Mouse (Mus musculus) spleen, embryonic (tissue): ENCODE measurements around the gene Iffo2.

Experiments used
- CTCF ChIA-PET: fragments of 350-600 bp; sonication (Branson Sonifier 250); formaldehyde crosslinking; loops from one replicate; lab custom pipeline; 2022; lab: Charles Lee

The Iffo2 gene

GRCm38 (mm10) chr4:139636373-139636772, 106.0 kb downstream of the Iffo2 start:
- CTCF ChIA-PET: interaction anchor here (0.9 kb wide), 1 partner anchor 25 kb away, joined by 5 read pairs; no protein-coding TSS in a partner anchor

GRCm38 (mm10) chr4:139637847-139638246, 107.5 kb downstream of the Iffo2 start:
- CTCF ChIA-PET: interaction anchor here (0.6 to 1.3 kb wide), 3 partner anchors 10 to 185 kb away, joined by 3 to 4 read pairs (median 3); partner anchors contain the start of gene Gm21969

GRCm38 (mm10) chr4:139638356-139638755, 108.0 kb downstream of the Iffo2 start:
- CTCF ChIA-PET: interaction anchor here (0.6 kb wide), 1 partner anchor 184 kb away, joined by 3 read pairs; no protein-coding TSS in a partner anchor

- CTCF ChIA-PET: interaction anchor here (0.5 to 1.2 kb wide), 3 partner anchors 37 to 169 kb away, joined by 3 to 4 read pairs (median 3); partner anchors contain the start of gene Gm21969
These were observed 109.5 kb downstream of the Iffo2 start for GRCm38 (mm10) chr4:139639801-139640200.

GRCm38 (mm10) chr4:139640333-139640732, 110.0 kb downstream of the Iffo2 start:
- CTCF ChIA-PET: interaction anchor here (0.5 to 1.2 kb wide), 3 partner anchors 37 to 170 kb away, joined by 3 to 4 read pairs (median 3); partner anchors contain the start of gene Gm21969

- CTCF ChIA-PET: interaction anchor here (0.6 to 1.2 kb wide), 4 partner anchors 19 to 232 kb away, joined by 3 to 4 read pairs (median 3); partner anchors contain the start of gene Gm21969
These were observed 110.4 kb downstream of the Iffo2 start for GRCm38 (mm10) chr4:139640775-139641174.

GRCm38 (mm10) chr4:139641829-139642425, 111.6 kb downstream of the Iffo2 start:
- CTCF ChIA-PET: interaction anchor here (0.9 kb wide), 1 partner anchor 20 kb away, joined by 3 read pairs; no protein-coding TSS in a partner anchor

- CTCF ChIA-PET: interaction anchor here (0.6 kb wide), 1 partner anchor 1169 kb away, joined by 3 read pairs; no protein-coding TSS in a partner anchor
These were observed 113.6 kb downstream of the Iffo2 start for GRCm38 (mm10) chr4:139643972-139644371.

- CTCF ChIA-PET: no interaction called here
These were observed 116.6 kb downstream of the Iffo2 start for GRCm38 (mm10) chr4:139646916-139647315.

- CTCF ChIA-PET: no interaction called here
These were observed 119.9 kb downstream of the Iffo2 start for GRCm38 (mm10) chr4:139650086-139650743.

- CTCF ChIA-PET: no interaction called here
These were observed 120.6 kb downstream of the Iffo2 start for GRCm38 (mm10) chr4:139650907-139651306.

GRCm38 (mm10) chr4:139653238-139653637, 122.9 kb downstream of the Iffo2 start, which contains the start of gene Tas1r2:
Gene Tas1r2 (plus strand): TSS chr4:139653538.
- CTCF ChIA-PET: no interaction called here

GRCm38 (mm10) chr4:139661897-139662296, 131.5 kb downstream of the Iffo2 start:
- CTCF ChIA-PET: no interaction called here

GRCm38 (mm10) chr4:139667632-139668031, 137.3 kb downstream of the Iffo2 start:
- CTCF ChIA-PET: no interaction called here

GRCm38 (mm10) chr4:139669847-139670246, 139.5 kb downstream of the Iffo2 start:
- CTCF ChIA-PET: interaction anchor here (0.5 to 0.9 kb wide), 2 partner anchors 25 to 340 kb away, joined by 3 read pairs; no protein-coding TSS in a partner anchor
